Mouse (Mus musculus) CD4-positive helper T cell, adult 2 months (primary cell): ENCODE data around the gene Dbndd2.

Source experiments
- DNase-seq: peaks from one replicate; pipeline ENCODE4 v3.0.0-alpha.2; 2012; ENCODE audit warnings: low read depth, missing footprints, low spot score

Gene Dbndd2

GRCm38 (mm10) chr2:164485681-164486257, at the start of gene Dbndd2:
Dbndd2 (plus strand) TSS chr2:164486106.
- DNase-seq, result peak; percentile 12

GRCm38 (mm10) chr2:164436215-164436913, 49.5 kb upstream of the Dbndd2 start:
- DNase-seq, result no peak

GRCm38 (mm10) chr2:164436961-164437360, 48.9 kb upstream of the Dbndd2 start:
- DNase-seq, result no peak

- no peak for DNase-seq
Observed at GRCm38 (mm10) chr2:164437710-164438109, 48.2 kb upstream of the Dbndd2 start.

GRCm38 (mm10) chr2:164438257-164438656, 47.6 kb upstream of the Dbndd2 start:
- no peak for DNase-seq

GRCm38 (mm10) chr2:164439001-164439421, 46.9 kb upstream of the Dbndd2 start:
- DNase-seq, result no peak

GRCm38 (mm10) chr2:164440314-164440713, 45.6 kb upstream of the Dbndd2 start:
- DNase-seq, result no peak

GRCm38 (mm10) chr2:164441155-164441554, 44.8 kb upstream of the Dbndd2 start:
- peak; percentile 19 for DNase-seq

- no peak for DNase-seq
Observed at GRCm38 (mm10) chr2:164441731-164442130, 44.2 kb upstream of the Dbndd2 start.

GRCm38 (mm10) chr2:164442315-164443050, 43.4 kb upstream of the Dbndd2 start:
- DNase-seq, result no peak

GRCm38 (mm10) chr2:164443051-164443437, 42.9 kb upstream of the Dbndd2 start:
- peak; percentile 16 for DNase-seq

GRCm38 (mm10) chr2:164443460-164444000, 42.4 kb upstream of the Dbndd2 start, which contains the start of gene Sdc4:
Sdc4 (minus strand) TSS chr2:164443887.
- no peak for DNase-seq

GRCm38 (mm10) chr2:164444701-164445100, 41.2 kb upstream of the Dbndd2 start:
- no peak for DNase-seq

GRCm38 (mm10) chr2:164445399-164446085, 40.4 kb upstream of the Dbndd2 start:
- DNase-seq, result no peak

GRCm38 (mm10) chr2:164446086-164446469, 39.8 kb upstream of the Dbndd2 start:
- no peak for DNase-seq

GRCm38 (mm10) chr2:164448140-164448539, 37.8 kb upstream of the Dbndd2 start:
- DNase-seq, result no peak

GRCm38 (mm10) chr2:164448921-164449320, 37.0 kb upstream of the Dbndd2 start:
- no peak for DNase-seq

- DNase-seq, result no peak
Observed at GRCm38 (mm10) chr2:164449341-164450042, 36.4 kb upstream of the Dbndd2 start.

- DNase-seq, result no peak
Observed at GRCm38 (mm10) chr2:164452000-164452676, 33.8 kb upstream of the Dbndd2 start.

- no peak for DNase-seq
Observed at GRCm38 (mm10) chr2:164453047-164453757, 32.7 kb upstream of the Dbndd2 start.
